In the genomic region with DNA sequence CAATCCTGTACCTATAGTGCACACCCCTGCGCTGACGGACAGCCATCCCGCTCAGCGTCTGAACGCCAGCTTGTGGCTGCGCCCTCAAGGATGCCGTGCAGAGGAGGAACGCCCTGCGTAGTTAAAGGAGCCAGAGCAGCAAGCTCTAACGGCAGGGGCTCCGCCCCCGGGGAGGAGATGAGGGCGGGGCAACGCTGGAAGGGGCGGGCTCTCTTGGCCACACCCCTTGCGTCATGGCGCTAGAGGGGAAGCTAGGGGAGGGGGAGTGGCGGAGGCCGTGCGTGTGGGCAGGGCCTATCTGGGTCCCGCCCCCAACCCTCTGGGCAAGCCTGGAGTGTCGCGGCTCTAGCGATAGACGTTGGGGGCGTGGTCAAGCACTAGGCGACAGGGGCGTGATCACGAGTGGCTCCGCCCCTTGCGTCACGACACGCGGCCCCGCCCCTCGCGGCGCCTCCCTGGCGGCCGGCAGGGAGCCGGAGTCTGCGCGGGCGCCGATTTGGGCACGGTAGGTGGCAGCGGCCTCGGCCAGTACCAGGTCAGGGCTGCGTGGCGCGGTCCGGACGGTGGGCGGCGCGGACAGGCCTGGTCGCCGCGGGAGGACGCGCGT, we compare ENCODE assay signal across 1 mouse cellular context.
TF ChIP-seq lines count a peak whose summit lies in the region.

TSS of gene Tpst2 (plus strand) at position 425 of the 607 bp plus-strand sequence.

TF ChIP-seq in myocyte, 11 proteins besides CTCF, POLR2A, EP300 and RAD21 (continued from another document):
- TF ChIP-seq USF1 (IDR thresholded peaks at IDR 0.05; ENCODE audit: low read depth), result no peak
